Mouse (Mus musculus) stomach, embryonic 14.5 days (tissue): ENCODE measurements around the gene Urgcp. TPM values are rescaled to one million over a fixed set of nuclear protein-coding genes. Genes with fewer than 3 reads are reported as not detected.

Source experiments
- ATAC-seq: fragments of 200-750 bp; cut with Nextera tagmentation; 2 replicates; pipeline ENCODE4 v1.8.0; 2017; ENCODE audit warnings: low read depth, moderate TSS enrichment; ENCODE audit not compliant: insufficient number of reproducible peaks, insufficient read depth, low FRiP score
- H3K27ac ChIP-seq: fragments of 300-500 bp; sonication (generic); 2 replicates; pipeline ENCODE4 v1.5.1; 2014; ENCODE audit warnings: mild to moderate bottlenecking, low read length, moderate library complexity, mixed read lengths
- H3K27me3 ChIP-seq: fragments of 300-500 bp; sonication (generic); 2 replicates; pipeline ENCODE4 v1.6.1; 2014; ENCODE audit warnings: low read length, control low read depth, mixed read lengths; ENCODE audit not compliant: control insufficient read depth, insufficient read depth
- H3K36me3 ChIP-seq: fragments of 300-500 bp; sonication (generic); 2 replicates; pipeline ENCODE4 v1.6.1; 2014; ENCODE audit warnings: mild to moderate bottlenecking, control low read depth, low read length, moderate library complexity, mixed read lengths; ENCODE audit not compliant: control insufficient read depth, insufficient read depth
- H3K4me1 ChIP-seq: fragments of 300-500 bp; sonication (generic); 2 replicates; pipeline ENCODE4 v1.6.1; 2014; ENCODE audit warnings: low read length, control low read depth, mixed read lengths; ENCODE audit not compliant: control insufficient read depth, insufficient read depth
- H3K4me2 ChIP-seq: fragments of 300-500 bp; sonication (generic); replicated peaks from 2 replicates; pipeline ENCODE4 v1.6.1; 2014; ENCODE audit warnings: low read depth, low read length, control low read depth
- H3K4me3 ChIP-seq: fragments of 300-500 bp; sonication (generic); 2 replicates; pipeline ENCODE4 v1.5.1; 2014; ENCODE audit warnings: low read depth, low read length, control low read depth
- H3K9ac ChIP-seq: fragments of 300-500 bp; sonication (generic); replicated peaks from 2 replicates; pipeline ENCODE4 v1.6.1; 2014; ENCODE audit warnings: low read depth, mild to moderate bottlenecking, control low read depth, low read length, moderate library complexity, mixed read lengths
- H3K9me3 ChIP-seq: fragments of 300-500 bp; sonication (generic); 2 replicates; pipeline ENCODE4 v1.6.1; 2016; ENCODE audit warnings: low read depth, low read length, control low read depth; ENCODE audit not compliant: control insufficient read depth
- WGBS: fragments of 180-500 bp; shearing (Covaris S2); extraction: QIAGEN DNeasy Blood & Tissue Kit; methylation state at CpG from one replicate; pipeline ENCODE4 v1.1.7; 2014; 5-methylcytosine and 5-hydroxymethylcytosine counted together
- polyA plus RNA-seq: library from polyadenylated mRNA; unstranded; fragments of >200 nt; fragmentation: Nextera tagmentation; extraction: Ambion mirVana; gene quantifications from 2 replicates; pipeline ENCODE4 v1.2.1, GENCODE M21; 2014

The Urgcp gene
- polyA plus RNA-seq, 1 experiment from 2014 or later: 14.2 TPM

- Histone ChIP-seq H3K27me3 (no peaks in the 10 kb centered on the region), H3K4me3 (no peak overlapping the region), H3K9me3 (no peaks in the 10 kb centered on the region), H3K4me2 (no peak overlapping the region), H3K36me3 (no peaks in the 10 kb centered on the region), H3K27ac (no peak overlapping the region), H3K9ac (no peak overlapping the region), H3K4me1 (no peaks in the 10 kb centered on the region)
- WGBS: 84% methylated on average over 2 of the region's 2 CpGs
- ATAC-seq: no peak
Observed at GRCm38 (mm10) chr11:5778481-5778880, 16.3 kb upstream of the Urgcp start.

GRCm38 (mm10) chr11:5766019-5766418 lies 3.8 kb upstream of the Urgcp start:
- no peaks in the 10 kb centered on the region for H3K4me1 ChIP-seq
- H3K4me2 ChIP-seq: no peak overlapping the region
- H3K9me3 ChIP-seq: no peaks in the 10 kb centered on the region
- no peak overlapping the region for H3K27ac ChIP-seq
- H3K36me3 ChIP-seq: peaks cover 8% of the 10 kb centered on the region; the same call in 1 of the 2 replicates
- H3K27me3 ChIP-seq: no peaks in the 10 kb centered on the region
- ATAC-seq: no peak
- 80% methylated on average over 6 of the region's 6 CpGs for WGBS
- H3K4me3 ChIP-seq: no peak overlapping the region
- H3K9ac ChIP-seq: no peak overlapping the region

- WGBS: 19% methylated on average over 6 of the region's 6 CpGs
- H3K9ac ChIP-seq: no peak overlapping the region
- no peaks in the 10 kb centered on the region for H3K36me3 ChIP-seq
- H3K27ac ChIP-seq: peak overlapping the region; percentile 91; the same call in 1 of the 2 replicates
- H3K27me3 ChIP-seq: no peaks in the 10 kb centered on the region
- peak overlapping the region; percentile 52 for H3K4me2 ChIP-seq
- H3K4me1 ChIP-seq: 0 out of 2 replicates have a peak, but pooled peaks cover 5% of the 10 kb centered on the region
- no peak for ATAC-seq
- no peaks in the 10 kb centered on the region for H3K9me3 ChIP-seq
- peak overlapping the region; percentile 79 for H3K4me3 ChIP-seq
Observed at GRCm38 (mm10) chr11:5762633-5762982, 432 bp upstream of the Urgcp start.

- no peak for ATAC-seq
- no peaks in the 10 kb centered on the region for H3K27me3 ChIP-seq
- H3K4me3 ChIP-seq: no peak overlapping the region
- H3K9ac ChIP-seq: no peak overlapping the region
- no peak overlapping the region for H3K4me2 ChIP-seq
- no peaks in the 10 kb centered on the region for H3K4me1 ChIP-seq
- 86% methylated on average over 2 of the region's 2 CpGs for WGBS
- no peaks in the 10 kb centered on the region for H3K36me3 ChIP-seq
- H3K27ac ChIP-seq: no peak overlapping the region
- 0 out of 2 replicates have a peak, but pooled peaks cover 4% of the 10 kb centered on the region for H3K9me3 ChIP-seq
Observed at GRCm38 (mm10) chr11:5753755-5754154, 8.4 kb downstream of the Urgcp start.

- Histone ChIP-seq H3K9me3 (no peaks in the 10 kb centered on the region), H3K36me3 (no peaks in the 10 kb centered on the region), H3K27me3 (no peaks in the 10 kb centered on the region), H3K9ac (no peak overlapping the region), H3K27ac (no peak overlapping the region), H3K4me2 (no peak overlapping the region), H3K4me3 (no peak overlapping the region), H3K4me1 (peaks cover under 1% of the 10 kb centered on the region; the same call in 1 of the 2 replicates)
- 78% methylated on average over 2 of the region's 2 CpGs for WGBS
- ATAC-seq: no peak
Observed at GRCm38 (mm10) chr11:5744951-5745350, 17.2 kb downstream of the Urgcp start.

- H3K27me3 ChIP-seq: no peaks in the 10 kb centered on the region
- H3K9me3 ChIP-seq: no peaks in the 10 kb centered on the region
- ATAC-seq: no peak
- no peak overlapping the region for H3K4me2 ChIP-seq
- no peak overlapping the region for H3K4me3 ChIP-seq
- H3K9ac ChIP-seq: no peak overlapping the region
- 70% methylated on average over 7 of the region's 7 CpGs for WGBS
- H3K27ac ChIP-seq: no peak overlapping the region
- H3K36me3 ChIP-seq: no peaks in the 10 kb centered on the region
- H3K4me1 ChIP-seq: peaks cover 5% of the 10 kb centered on the region
Observed at GRCm38 (mm10) chr11:5742106-5742505, 20.1 kb downstream of the Urgcp start.

- H3K4me2 ChIP-seq: peak overlapping the region; percentile 87
- no peaks in the 10 kb centered on the region for H3K36me3 ChIP-seq
- peak overlapping the region; percentile 81; the same call in 1 of the 2 replicates for H3K27ac ChIP-seq
- peak; percentile 93 for ATAC-seq
- peaks cover 5% of the 10 kb centered on the region for H3K4me1 ChIP-seq
- no peaks in the 10 kb centered on the region for H3K9me3 ChIP-seq
- H3K27me3 ChIP-seq: no peaks in the 10 kb centered on the region
- under 1% methylated on average over 48 of the region's 50 CpGs for WGBS
- H3K9ac ChIP-seq: peak overlapping the region; percentile 84
- H3K4me3 ChIP-seq: peak overlapping the region; percentile 86
Observed at GRCm38 (mm10) chr11:5740965-5741627, 21.1 kb downstream of the Urgcp start.

GRCm38 (mm10) chr11:5740599-5740964 lies 21.6 kb downstream of the Urgcp start:
- Histone ChIP-seq H3K27ac (peak overlapping the region; percentile 81; the same call in 1 of the 2 replicates), H3K36me3 (no peaks in the 10 kb centered on the region), H3K9ac (peak overlapping the region; percentile 84), H3K4me2 (peak overlapping the region; percentile 87), H3K9me3 (no peaks in the 10 kb centered on the region), H3K27me3 (no peaks in the 10 kb centered on the region), H3K4me3 (peak overlapping the region; percentile 86), H3K4me1 (peaks cover 5% of the 10 kb centered on the region)
- peak; percentile 34; the same call in 1 of the 2 replicates for ATAC-seq
- WGBS: 3% methylated on average over 26 of the region's 26 CpGs

GRCm38 (mm10) chr11:5739846-5740245 lies 22.3 kb downstream of the Urgcp start:
- Histone ChIP-seq H3K9me3 (no peaks in the 10 kb centered on the region), H3K27ac (no peak overlapping the region), H3K4me3 (no peak overlapping the region), H3K4me2 (peak overlapping the region; percentile 87; the same call in 1 of the 2 replicates), H3K36me3 (no peaks in the 10 kb centered on the region), H3K9ac (no peak overlapping the region), H3K27me3 (no peaks in the 10 kb centered on the region), H3K4me1 (peaks cover 5% of the 10 kb centered on the region)
- ATAC-seq: no peak
- WGBS: 74% methylated on average over 3 of the region's 3 CpGs
